Mouse (Mus musculus) embryonic facial prominence, embryonic 14.5 days (tissue): ENCODE results near the gene 1700003F12Rik. TPM values are rescaled to one million over a fixed set of nuclear protein-coding genes. Genes with fewer than 3 reads are reported as not detected.
A peak's percentile ranks its signal among the peaks of the same experiment; 100 is the strongest.

ENCODE experiments used
- ATAC-seq: fragments of 200-750 bp; cut with Nextera tagmentation; 2 replicates; pipeline ENCODE4 v1.8.0; 2017; ENCODE audit warnings: low read depth, moderate number of reproducible peaks, moderate TSS enrichment
- DNase-seq: peaks from one replicate; pipeline ENCODE4 v3.0.0-alpha.2; 2015; ENCODE audit warnings: low spot score
- H3K27ac ChIP-seq: fragments of 300-500 bp; sonication (generic); replicated peaks from 2 replicates; pipeline ENCODE4 v1.5.1; 2014; ENCODE audit warnings: low read depth, mild to moderate bottlenecking, low read length, moderate library complexity
- H3K27me3 ChIP-seq: fragments of 300-500 bp; sonication (generic); replicated peaks from 2 replicates; pipeline ENCODE4 v1.6.1; 2014; ENCODE audit warnings: low read length; ENCODE audit not compliant: control insufficient read depth, insufficient read depth
- H3K36me3 ChIP-seq: fragments of 300-500 bp; sonication (generic); 2 replicates; pipeline ENCODE4 v1.6.1; 2014; ENCODE audit warnings: low read length, mixed read lengths; ENCODE audit not compliant: control insufficient read depth, insufficient read depth
- H3K4me1 ChIP-seq: fragments of 300-500 bp; sonication (generic); 2 replicates; pipeline ENCODE4 v1.6.1; 2014; ENCODE audit warnings: antibody characterized with exemption, low read length; ENCODE audit not compliant: control insufficient read depth, insufficient read depth
- H3K4me2 ChIP-seq: fragments of 300-500 bp; sonication (generic); 2 replicates; pipeline ENCODE4 v1.6.1; 2014; ENCODE audit warnings: low read depth, mild to moderate bottlenecking, low read length, moderate library complexity, mixed read lengths
- H3K4me3 ChIP-seq: fragments of 300-500 bp; sonication (generic); 2 replicates; pipeline ENCODE4 v1.5.1; 2014; ENCODE audit warnings: low read depth, mild to moderate bottlenecking, low read length
- H3K9ac ChIP-seq: fragments of 300-500 bp; sonication (generic); 2 replicates; pipeline ENCODE4 v1.6.1; 2014; ENCODE audit warnings: low read depth, mild to moderate bottlenecking, low read length, moderate library complexity, mixed read lengths
- H3K9me3 ChIP-seq: fragments of 300-500 bp; sonication (generic); 2 replicates; pipeline ENCODE4 v1.6.1; 2016; ENCODE audit warnings: low read length; ENCODE audit not compliant: control insufficient read depth
- WGBS: fragments of 180-500 bp; shearing (Covaris S2); extraction: QIAGEN DNeasy Blood & Tissue Kit; methylation state at CpG from one replicate; pipeline ENCODE4 v1.1.7; 2014; 5-methylcytosine and 5-hydroxymethylcytosine counted together
- polyA plus RNA-seq: library from polyadenylated mRNA; unstranded; fragments of >200 nt; fragmentation: Nextera tagmentation; extraction: Ambion mirVana; gene quantifications from 2 replicates; pipeline ENCODE4 v1.2.1, GENCODE M21; 2014

1700003F12Rik gene
- 0.63 and 0.78 TPM in 2 replicates for polyA plus RNA-seq

GRCm38 (mm10) chr2:154546711-154547110, at the start of gene 1700003F12Rik:
1700003F12Rik (plus strand) TSS chr2:154547085.
- Histone ChIP-seq H3K27me3 (peaks cover 13% of the 10 kb centered on the region), H3K9me3 (no peaks in the 10 kb centered on the region), H3K4me2 (no peak within 1 kb of the TSS), H3K27ac (no peak within 1 kb of the TSS), H3K9ac (no peak within 1 kb of the TSS), H3K4me3 (no peak within 1 kb of the TSS), H3K4me1 (peaks cover 19% of the 10 kb centered on the region), H3K36me3 (no peaks in the 10 kb centered on the region)
- DNase-seq = no peak
- no peak for ATAC-seq
- 89% methylated on average over 10 of the region's 10 CpGs for WGBS

GRCm38 (mm10) chr2:154498571-154498970, 48.3 kb upstream of the 1700003F12Rik start:
- Histone ChIP-seq H3K4me2 (no peak overlapping the region), H3K9ac (no peak overlapping the region), H3K36me3 (peaks cover 22% of the 10 kb centered on the region; the same call in 1 of the 2 replicates), H3K27ac (no peak overlapping the region), H3K9me3 (no peaks in the 10 kb centered on the region), H3K4me3 (no peak overlapping the region), H3K27me3 (no peaks in the 10 kb centered on the region), H3K4me1 (no peaks in the 10 kb centered on the region)
- ATAC-seq (no peak), DNase-seq (no peak)
- WGBS = 49% methylated on average over 5 of the region's 5 CpGs

GRCm38 (mm10) chr2:154499717-154500247, 47.1 kb upstream of the 1700003F12Rik start:
- WGBS = 93% methylated on average over 2 of the region's 2 CpGs
- no peak overlapping the region for H3K4me2 ChIP-seq
- DNase-seq = no peak
- H3K27ac ChIP-seq = no peak overlapping the region
- peaks cover 26% of the 10 kb centered on the region for H3K36me3 ChIP-seq
- H3K4me1 ChIP-seq = no peaks in the 10 kb centered on the region
- no peaks in the 10 kb centered on the region for H3K27me3 ChIP-seq
- no peak for ATAC-seq
- H3K9me3 ChIP-seq = no peaks in the 10 kb centered on the region
- H3K9ac ChIP-seq = no peak overlapping the region
- H3K4me3 ChIP-seq = no peak overlapping the region

GRCm38 (mm10) chr2:154500758-154501157, 46.1 kb upstream of the 1700003F12Rik start:
- Histone ChIP-seq H3K4me2 (no peak overlapping the region), H3K9ac (no peak overlapping the region), H3K4me3 (no peak overlapping the region), H3K36me3 (peaks cover 34% of the 10 kb centered on the region), H3K9me3 (no peaks in the 10 kb centered on the region), H3K27ac (no peak overlapping the region), H3K4me1 (no peaks in the 10 kb centered on the region), H3K27me3 (no peaks in the 10 kb centered on the region)
- WGBS = 92% methylated on average over 3 of the region's 3 CpGs
- no peak for DNase-seq
- no peak for ATAC-seq

GRCm38 (mm10) chr2:154507076-154507475, 39.8 kb upstream of the 1700003F12Rik start:
- WGBS = 82% methylated on average over 2 of the region's 2 CpGs
- ATAC-seq (no peak), DNase-seq (no peak)
- H3K4me1 ChIP-seq = no peaks in the 10 kb centered on the region
- H3K36me3 ChIP-seq = peaks cover 58% of the 10 kb centered on the region
- H3K27ac ChIP-seq = no peak overlapping the region
- no peak overlapping the region for H3K9ac ChIP-seq
- H3K9me3 ChIP-seq = no peaks in the 10 kb centered on the region
- no peak overlapping the region for H3K4me2 ChIP-seq
- no peaks in the 10 kb centered on the region for H3K27me3 ChIP-seq
- no peak overlapping the region for H3K4me3 ChIP-seq

GRCm38 (mm10) chr2:154507566-154508283, 39.2 kb upstream of the 1700003F12Rik start:
- H3K27ac ChIP-seq = no peak overlapping the region

GRCm38 (mm10) chr2:154508450-154508849, 38.4 kb upstream of the 1700003F12Rik start:
- Histone ChIP-seq H3K9ac (no peak overlapping the region), H3K4me2 (no peak overlapping the region), H3K4me1 (no peaks in the 10 kb centered on the region), H3K27me3 (no peaks in the 10 kb centered on the region), H3K36me3 (peaks cover 64% of the 10 kb centered on the region), H3K9me3 (no peaks in the 10 kb centered on the region), H3K4me3 (no peak overlapping the region), H3K27ac (no peak overlapping the region)
- ATAC-seq (no peak), DNase-seq (no peak)
- 81% methylated on average over 4 of the region's 4 CpGs for WGBS

More at GRCm38 (mm10) chr2:154507566-154508283, 39.2 kb upstream of the 1700003F12Rik start:
- Histone ChIP-seq H3K4me3 (no peak overlapping the region), H3K4me1 (no peaks in the 10 kb centered on the region), H3K9me3 (no peaks in the 10 kb centered on the region), H3K4me2 (no peak overlapping the region), H3K27me3 (no peaks in the 10 kb centered on the region), H3K36me3 (peaks cover 64% of the 10 kb centered on the region), H3K9ac (no peak overlapping the region)
- ATAC-seq (no peak), DNase-seq (peak; percentile 11)
- 78% methylated on average over 9 of the region's 9 CpGs for WGBS

GRCm38 (mm10) chr2:154510141-154510540, 36.7 kb upstream of the 1700003F12Rik start:
- H3K36me3 ChIP-seq = peaks cover 63% of the 10 kb centered on the region
- no peaks in the 10 kb centered on the region for H3K9me3 ChIP-seq
- no peak overlapping the region for H3K27ac ChIP-seq
- H3K27me3 ChIP-seq = no peaks in the 10 kb centered on the region
- no peak overlapping the region for H3K4me2 ChIP-seq
- no peak overlapping the region for H3K9ac ChIP-seq
- DNase-seq (no peak), ATAC-seq (no peak)
- no peak overlapping the region for H3K4me3 ChIP-seq
- no peaks in the 10 kb centered on the region for H3K4me1 ChIP-seq
- WGBS = 93% methylated on average over 3 of the region's 3 CpGs

GRCm38 (mm10) chr2:154516944-154517343, 29.9 kb upstream of the 1700003F12Rik start:
- ATAC-seq = no peak
- H3K36me3 ChIP-seq = peaks cover 53% of the 10 kb centered on the region
- no peaks in the 10 kb centered on the region for H3K4me1 ChIP-seq

More at GRCm38 (mm10) chr2:154516944-154517343, 29.9 kb upstream of the 1700003F12Rik start:
- H3K4me3 ChIP-seq = no peak overlapping the region
- no peak overlapping the region for H3K9ac ChIP-seq
- no peak for DNase-seq
- H3K27ac ChIP-seq = no peak overlapping the region
- H3K4me2 ChIP-seq = no peak overlapping the region
- H3K27me3 ChIP-seq = no peaks in the 10 kb centered on the region
- WGBS = 81% methylated on average over 3 of the region's 3 CpGs
- H3K9me3 ChIP-seq = no peaks in the 10 kb centered on the region
